Mouse (Mus musculus) megakaryocyte, embryonic 14.5 days (primary cell): Measurements from ENCODE around the gene Igsf8.

Source experiments
- FLI1 ChIP-seq: IDR thresholded peaks from 2 replicates; pipeline ENCODE4 v1.6.1; 2012; ENCODE audit warnings: low read length, inconsistent platforms, mixed read lengths
- GATA1 ChIP-seq: IDR thresholded peaks from 3 replicates; pipeline ENCODE4 v1.6.1; 2012; ENCODE audit warnings: mixed read lengths, low read length, inconsistent platforms, borderline replicate concordance

- no peak for TF ChIP-seq GATA1
- TF ChIP-seq FLI1 = no peak
Measured at GRCm38 (mm10) chr1:172271208-172271607, 9.8 kb downstream of the Igsf8 start.
